ENCODE assay signal across 28 mouse cellular contexts in genomic region chr6:86271130-86271529, GRCm38 (mm10).
DNase-seq lines count a peak whose midpoint lies in the region; ATAC-seq and TF ChIP-seq lines count a peak whose summit lies in the region.
"Had no signal": no experiment of that assay in that cellular context is flagged by ENCODE, and none has a peak within 500 bp of the region (broad histone marks: within the 10 kb centered on the region; RNA-seq: fewer than 3 reads in every experiment).

No protein-coding gene starts in this region.

- no peak for TF ChIP-seq EP300 in lung, postnatal 0 days (IDR thresholded peaks at IDR 0.05)

- H3K4me3 ChIP-seq in lung, embryonic 16.5 days (ENCODE audit: low read length): no peak overlapping the region
- no peak overlapping the region for H3K4me3 ChIP-seq in lung, postnatal 0 days (ENCODE audit: low read depth, low read length)
- H3K4me3 ChIP-seq: erythroblast, embryonic 14.5 days; gastrocnemius, adult 2 months; heart, embryonic 13.5 days; limb, embryonic 12.5 days; liver, embryonic 15.5 days; neural tube, embryonic 15.5 days; stomach, embryonic 15.5 days had no signal

- H3K36me3 ChIP-seq in lung, embryonic 16.5 days (ENCODE audit: control insufficient read depth, insufficient read depth, low read length): no peaks in the 10 kb centered on the region
- H3K36me3 ChIP-seq in lung, postnatal 0 days (ENCODE audit: insufficient read depth, low read length): no peaks in the 10 kb centered on the region
- H3K36me3 ChIP-seq: heart, embryonic 13.5 days; limb, embryonic 12.5 days; liver, embryonic 15.5 days; neural tube, embryonic 15.5 days; stomach, embryonic 15.5 days had no signal

- no peak overlapping the region for H3K4me2 ChIP-seq in lung, embryonic 16.5 days (ENCODE audit: low read depth, low read length)
- no peak overlapping the region for H3K4me2 ChIP-seq in lung, postnatal 0 days (replicated peaks; ENCODE audit: low read depth, low read length)
- H3K4me2 ChIP-seq: heart, embryonic 13.5 days; limb, embryonic 12.5 days; liver, embryonic 15.5 days; lung, embryonic 14.5 days; neural tube, embryonic 15.5 days; stomach, embryonic 15.5 days had no signal

- H3K4me1 ChIP-seq in lung, embryonic 16.5 days (replicated peaks; ENCODE audit: control insufficient read depth, insufficient read depth, low read length): no peaks in the 10 kb centered on the region; the same call in 1 of the 2 replicates
- H3K4me1 ChIP-seq in lung, postnatal 0 days (ENCODE audit: insufficient read depth, low read depth, low read length): 0 out of 2 replicates have a peak, but pooled peaks cover 3% of the 10 kb centered on the region
- H3K4me1 ChIP-seq: liver, embryonic 15.5 days; stomach, embryonic 15.5 days had no signal

- no peaks in the 10 kb centered on the region for H3K27me3 ChIP-seq in lung, embryonic 16.5 days (ENCODE audit: control insufficient read depth, insufficient read depth, low read depth, low read length)
- no peaks in the 10 kb centered on the region for H3K27me3 ChIP-seq in lung, postnatal 0 days (replicated peaks; ENCODE audit: insufficient read depth, low read length)
- H3K27me3 ChIP-seq: heart, embryonic 13.5 days; liver, embryonic 15.5 days; neural tube, embryonic 15.5 days; stomach, embryonic 15.5 days had no signal

- peaks cover 4% of the 10 kb centered on the region for H3K9me3 ChIP-seq in lung, embryonic 16.5 days (ENCODE audit: control insufficient read depth, low read length)
- no peaks in the 10 kb centered on the region for H3K9me3 ChIP-seq in lung, postnatal 0 days (ENCODE audit: low read length)
- H3K9me3 ChIP-seq: limb, embryonic 12.5 days; liver, embryonic 15.5 days; neural tube, embryonic 15.5 days; stomach, embryonic 15.5 days had no signal

- 66% methylated on average over 5 of the region's 5 CpGs for WGBS in lung, embryonic 16.5 days
- WGBS in lung, postnatal 0 days: 58% methylated on average over 5 of the region's 5 CpGs

- TF ChIP-seq CTCF in lung, postnatal 0 days (IDR thresholded peaks at IDR 0.05): no peak

- H3K9ac ChIP-seq in lung, embryonic 16.5 days (ENCODE audit: low read length): no peak overlapping the region
- no peak overlapping the region for H3K9ac ChIP-seq in lung, postnatal 0 days (replicated peaks; ENCODE audit: low read depth)
- H3K9ac ChIP-seq: heart, embryonic 13.5 days; limb, embryonic 12.5 days; liver, embryonic 15.5 days; lung, embryonic 14.5 days; neural tube, embryonic 15.5 days; stomach, embryonic 15.5 days had no signal

- no peak for DNase-seq in cerebellum, postnatal 4 days (ENCODE audit: low spot score in 2 of 2)
- DNase-seq in lung, postnatal 4 days: no peak
- DNase-seq in cerebellum, adult 9-10 months: peak; percentile 56
- peak; percentile 22 to 25 for DNase-seq in cerebellum, postnatal 36 days
- DNase-seq in lung, postnatal 0 days (ENCODE audit: low spot score): no peak
- no peak for DNase-seq in lung, postnatal 10 days
- DNase-seq: adrenal gland, adult 8-10 months; gastrocnemius, adult 2 months; heart, postnatal 14 days; lung, embryonic 14.5 days; midbrain, embryonic 14.5 days; retina, postnatal 1 day; right cerebral cortex, postnatal 14 days; thymus, postnatal 14 days had no signal

- ATAC-seq in cerebellum, adult (ENCODE audit: insufficient number of reproducible peaks, low FRiP score, low TSS enrichment): peak; percentile 59; the same call in 1 of the 2 replicates
- ATAC-seq in lung, embryonic 16.5 days (ENCODE audit: low read depth): peak; percentile 36; the same call in 1 of the 2 replicates
- no peak for ATAC-seq in lung, postnatal 0 days
- ATAC-seq: activated CD4-positive, CD25-positive, alpha-beta regulatory T cell, adult 4 months; forebrain, embryonic 16.5 days; hindbrain, postnatal 0 days; intestine, embryonic 16.5 days had no signal

- H3K27ac ChIP-seq in lung, embryonic 16.5 days (ENCODE audit: low read length): no peak overlapping the region
- no peak overlapping the region for H3K27ac ChIP-seq in lung, postnatal 0 days (ENCODE audit: low read length)
- H3K27ac ChIP-seq: gastrocnemius, adult 2 months; heart, embryonic 13.5 days; hindbrain, postnatal 0 days; kidney, postnatal 0 days; limb, embryonic 12.5 days; liver, embryonic 15.5 days; macrophage; neural tube, embryonic 15.5 days; stomach, embryonic 15.5 days had no signal

Comparison
In these comparisons a context has a peak if more than half of its experiments do, and no peak if none do; other contexts are left out.
1. DNase-seq: peak in cerebellum, adult 9-10 months (single experiment) and cerebellum, postnatal 36 days (2 of 2); none in cerebellum, postnatal 4 days (0 of 2), lung, postnatal 4 days (0 of 2), lung, postnatal 0 days (single experiment) and lung, postnatal 10 days (single experiment).